Mouse (Mus musculus) heart, adult 8-10 months (tissue): ENCODE data around the gene Olfr6. TPM values are rescaled to one million over a fixed set of nuclear protein-coding genes. Genes with fewer than 3 reads are reported as not detected.
"Not testable (repeated sequence)": the region's sequence is repeated elsewhere in the genome, so short reads cannot be mapped to it uniquely, and the experiment has no call there.

Experiments used
- DNase-seq: peaks from one replicate; pipeline ENCODE4 v3.0.0; 2022; ENCODE audit warnings: low spot score
- total RNA-seq, 4 experiments: library from RNA; stranded (reverse); gene quantifications; 2 replicates each; pipeline ENCODE4 v1.2.4; 2022

The Olfr6 gene
- total RNA-seq = not detected

GRCm38 (mm10) chr7:106963837-106964236 is at the start of gene Olfr6:
Gene Olfr6 (minus strand): TSS chr7:106963937.
- no peak for DNase-seq

DNA sequence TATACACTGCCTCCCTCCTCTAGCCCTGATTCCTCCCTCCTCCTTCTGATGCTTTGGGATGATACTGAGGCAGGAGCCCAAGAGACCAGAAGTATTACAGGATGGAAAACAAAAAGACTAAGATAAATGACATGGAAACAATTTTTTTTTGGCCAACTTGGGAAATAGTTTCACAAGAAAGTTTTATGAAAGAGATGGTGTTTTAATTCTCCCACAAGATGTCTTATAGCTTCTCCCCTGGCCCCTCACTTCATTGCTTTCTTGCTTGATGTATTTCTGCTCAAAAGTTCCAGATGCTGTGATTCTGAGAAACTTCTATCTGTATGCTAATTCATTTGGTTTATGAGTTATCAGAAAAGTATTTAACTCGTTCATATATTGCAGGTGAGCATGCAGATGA is 42.2 kb upstream of the Olfr6 start, which contains the start of gene Olfr2:
Gene Olfr2 (minus strand): TSS at position 101 of the 400 bp plus-strand sequence.
- DNase-seq = no peak

DNA sequence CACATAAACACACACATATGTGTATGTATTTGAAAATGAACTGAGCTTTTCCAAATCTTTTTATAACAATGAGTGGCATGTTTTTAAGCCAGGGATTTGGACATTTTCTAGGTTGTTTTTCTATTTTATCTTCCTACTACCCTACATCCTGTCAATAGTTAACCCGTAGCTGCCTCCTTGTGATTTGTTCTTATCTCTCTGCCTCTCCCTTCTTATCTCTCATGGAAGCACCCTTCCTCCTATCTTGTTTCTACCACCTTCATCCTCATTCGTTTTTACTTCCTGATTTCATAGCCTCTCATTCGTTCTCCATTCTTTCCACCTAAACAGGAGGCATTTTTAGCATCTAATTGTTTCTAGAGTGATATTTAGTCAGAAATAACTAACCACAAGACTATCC is 40.4 kb upstream of the Olfr6 start:
- no peak for DNase-seq

GRCm38 (mm10) chr7:107000798-107001197 is 37.1 kb upstream of the Olfr6 start:
- no peak for DNase-seq

DNA sequence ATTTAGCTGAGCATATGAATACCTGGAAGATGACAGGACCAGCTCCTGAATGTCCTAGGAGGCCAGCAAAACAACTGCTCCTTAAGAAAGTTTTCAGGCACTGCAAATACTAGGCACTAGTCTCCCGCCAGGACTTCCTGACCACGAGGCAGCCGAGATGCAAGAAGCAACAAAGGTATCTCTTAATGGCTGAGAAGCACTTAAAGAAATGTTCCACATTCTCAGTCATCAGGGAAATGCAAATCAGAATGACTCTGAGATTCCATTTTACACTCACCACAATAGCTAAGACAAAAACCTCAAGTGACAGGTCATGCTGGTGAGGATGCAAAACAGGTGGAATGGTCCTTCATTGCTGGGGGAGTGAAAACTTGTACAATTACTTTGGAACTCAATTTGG is 21.5 kb upstream of the Olfr6 start:
- DNase-seq = no peak

DNA sequence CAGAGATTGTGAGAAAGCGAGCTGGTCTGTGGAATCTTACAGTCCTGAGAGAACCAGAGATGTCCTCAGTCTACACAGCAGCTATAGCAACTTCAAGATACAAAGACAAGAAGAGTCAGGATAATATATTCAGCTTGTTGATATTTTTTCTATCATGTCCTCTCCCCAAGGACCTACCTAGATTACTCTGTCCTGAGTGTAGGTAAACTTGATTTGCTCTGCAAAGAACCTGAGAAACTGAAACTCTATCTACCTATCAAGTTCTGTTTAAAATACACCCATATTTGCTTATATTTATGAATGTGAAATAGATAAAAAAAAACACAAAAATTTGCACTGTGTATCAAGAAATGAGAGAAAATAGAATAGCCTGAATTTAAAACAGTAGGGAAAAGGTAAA is 11.6 kb upstream of the Olfr6 start, which contains the start of gene Olfr711:
Gene Olfr711 (minus strand): TSS at position 101 of the 400 bp plus-strand sequence.
- no peak for DNase-seq

GRCm38 (mm10) chr7:106967503-106967902 is 3.8 kb upstream of the Olfr6 start:
- DNase-seq = not testable (repeated sequence)

- no peak for DNase-seq
These were observed 15.5 kb downstream of the Olfr6 start, which contains the start of gene Olfr710 for GRCm38 (mm10) chr7:106948212-106948611. Gene Olfr710 (minus strand): TSS chr7:106948312.

- no peak for DNase-seq
These were observed 31.6 kb downstream of the Olfr6 start, which contains the start of gene Olfr709-ps1 for GRCm38 (mm10) chr7:106932119-106932518. Gene Olfr709-ps1 (minus strand): TSS chr7:106932219.

DNA sequence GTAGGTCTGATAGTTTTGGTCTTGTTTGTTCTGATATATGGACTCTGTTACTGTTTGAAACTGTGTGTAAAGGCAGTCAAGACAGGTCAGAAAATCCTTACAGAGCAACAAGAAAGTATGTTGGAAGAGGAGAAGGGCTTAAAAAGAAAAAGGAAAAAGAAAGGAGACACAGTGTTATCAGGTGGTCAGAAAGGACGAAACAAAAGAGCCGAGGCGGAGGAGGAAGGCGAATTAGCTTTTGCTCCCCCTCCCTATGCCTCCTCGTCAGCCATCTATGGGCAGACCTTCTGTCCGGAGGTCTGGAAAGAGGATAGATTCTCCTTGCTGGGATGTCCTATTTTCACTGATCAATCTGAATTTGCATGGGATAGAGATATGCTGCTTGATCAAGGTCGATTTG is 42.8 kb downstream of the Olfr6 start:
- DNase-seq = not testable (repeated sequence)

DNA sequence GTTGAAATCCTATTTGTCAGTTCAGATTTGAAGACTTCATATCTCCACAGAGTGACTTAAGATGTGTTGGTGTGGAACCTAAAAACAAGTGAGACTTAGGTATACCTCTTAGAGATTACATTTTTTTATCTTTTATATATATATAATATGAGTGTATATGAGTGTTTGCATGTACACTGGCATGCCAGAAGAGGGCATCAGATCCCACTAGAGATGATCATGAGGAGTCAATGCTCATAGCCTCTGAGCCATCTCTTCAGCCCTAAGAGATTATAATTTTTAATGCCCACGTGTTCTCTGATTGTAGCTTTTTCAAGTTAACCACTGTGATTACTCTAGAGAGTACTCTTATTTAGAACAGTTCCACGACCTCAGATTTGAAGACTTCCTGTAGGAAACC is 56.1 kb downstream of the Olfr6 start, which contains the start of gene Olfr1532-ps1:
Gene Olfr1532-ps1 (plus strand): TSS at position 326 of the 400 bp plus-strand sequence.
- no peak for DNase-seq

Other genes starting within 250 kb of the Olfr6 start
- not detected for gene Olfr695, start 247.5 kb downstream of the Olfr6 start, total RNA-seq
- gene Olfr697, start 221.5 kb downstream of the Olfr6 start, total RNA-seq = not detected
- gene Olfr698, start 208.5 kb downstream of the Olfr6 start, total RNA-seq = not detected
- not detected for gene Olfr699, start 170.7 kb downstream of the Olfr6 start, total RNA-seq
- not detected for gene Olfr700, start 155.1 kb downstream of the Olfr6 start, total RNA-seq
- gene Olfr701, start 149.8 kb downstream of the Olfr6 start, total RNA-seq = not detected
- not detected for gene Olfr702, start 130.0 kb downstream of the Olfr6 start, total RNA-seq
- not detected for gene Olfr703, start 120.6 kb downstream of the Olfr6 start, total RNA-seq
- not detected for gene Olfr704, start 100.8 kb downstream of the Olfr6 start, total RNA-seq
- gene Olfr705, start 87.0 kb downstream of the Olfr6 start, total RNA-seq = not detected
- not detected for gene Olfr706, start 75.8 kb downstream of the Olfr6 start, total RNA-seq
- gene Olfr707, start 62.7 kb downstream of the Olfr6 start, total RNA-seq = not detected
- gene Olfr1532-ps1, start 55.9 kb downstream of the Olfr6 start, total RNA-seq = not detected
- gene Olfr709-ps1, start 31.7 kb downstream of the Olfr6 start, total RNA-seq = not detected
- gene Olfr710, start 15.6 kb downstream of the Olfr6 start, total RNA-seq = not detected
- not detected for gene Olfr711, start 11.5 kb upstream of the Olfr6 start, total RNA-seq
- gene Olfr2, start 42.1 kb upstream of the Olfr6 start, total RNA-seq = not detected
- not detected for gene Olfr713, start 67.2 kb upstream of the Olfr6 start, total RNA-seq
- gene Olfr714, start 107.0 kb upstream of the Olfr6 start, total RNA-seq = not detected
- gene Olfr17, start 129.3 kb upstream of the Olfr6 start, total RNA-seq = not detected
- not detected for gene Olfr715b, start 146.4 kb upstream of the Olfr6 start, total RNA-seq
- gene Olfr715, start 167.1 kb upstream of the Olfr6 start, total RNA-seq = not detected
- not detected for gene Olfr716, start 174.4 kb upstream of the Olfr6 start, total RNA-seq
- not detected for gene Nlrp14, start 203.1 kb upstream of the Olfr6 start, total RNA-seq
- gene Rbmxl2, start 245.5 kb upstream of the Olfr6 start, total RNA-seq = not detected